Mouse (Mus musculus) lung, embryonic 14.5 days (tissue): ENCODE data around the gene Cyp4x1. TPM values are rescaled to one million over a fixed set of nuclear protein-coding genes. Genes with fewer than 3 reads are reported as not detected.

Source experiments
- ATAC-seq: fragments of 200-750 bp; cut with Nextera tagmentation; 2 replicates; pipeline ENCODE4 v1.8.0; 2017; ENCODE audit warnings: mild to moderate bottlenecking, moderate TSS enrichment, moderate library complexity; ENCODE audit not compliant: insufficient read depth
- DNase-seq: peaks from one replicate; pipeline ENCODE4 v3.0.0-alpha.2; 2015
- H3K27ac ChIP-seq: fragments of 300-500 bp; sonication (generic); 2 replicates; pipeline ENCODE4 v1.5.1; 2014; ENCODE audit warnings: low read depth, mild to moderate bottlenecking, moderate library complexity
- H3K27me3 ChIP-seq: fragments of 300-500 bp; sonication (generic); 2 replicates; pipeline ENCODE4 v1.6.1; 2014; ENCODE audit warnings: low read length, control low read depth; ENCODE audit not compliant: insufficient read depth
- H3K36me3 ChIP-seq: fragments of 300-500 bp; sonication (generic); 2 replicates; pipeline ENCODE4 v1.6.1; 2014; ENCODE audit warnings: control low read depth; ENCODE audit not compliant: insufficient read depth
- H3K4me1 ChIP-seq: fragments of 300-500 bp; sonication (generic); 2 replicates; pipeline ENCODE4 v1.6.1; 2014; ENCODE audit warnings: antibody characterized with exemption, control low read depth; ENCODE audit not compliant: insufficient read depth
- H3K4me2 ChIP-seq: fragments of 300-500 bp; sonication (generic); 2 replicates; pipeline ENCODE4 v1.6.1; 2014; ENCODE audit warnings: mild to moderate bottlenecking
- H3K4me3 ChIP-seq: fragments of 300-500 bp; sonication (generic); 2 replicates; pipeline ENCODE4 v1.5.1; 2014; ENCODE audit warnings: low read depth, low read length
- H3K9ac ChIP-seq: fragments of 300-500 bp; sonication (generic); 2 replicates; pipeline ENCODE4 v1.6.1; 2014
- H3K9me3 ChIP-seq: fragments of 300-500 bp; sonication (generic); 2 replicates; pipeline ENCODE4 v1.6.1; 2016; ENCODE audit warnings: low read depth, low read length, control low read depth
- CTCF ChIP-seq: IDR thresholded peaks from 2 replicates; pipeline ENCODE4 v1.5.1; 2016; ENCODE audit warnings: antibody characterized with exemption, low read depth
- WGBS: fragments of 180-500 bp; shearing (Covaris S2); extraction: QIAGEN DNeasy Blood & Tissue Kit; methylation state at CpG from one replicate; pipeline ENCODE4 v1.1.7; 2014; 5-methylcytosine and 5-hydroxymethylcytosine counted together
- polyA plus RNA-seq: library from polyadenylated mRNA; unstranded; fragments of >200 nt; fragmentation: Nextera tagmentation; extraction: Ambion mirVana; gene quantifications from 2 replicates; pipeline ENCODE4 v1.2.1, GENCODE M21; 2014

Cyp4x1 gene
- polyA plus RNA-seq, 1 experiment from 2014 or later, result 0.04 TPM

- Histone ChIP-seq H3K4me1 (peaks cover 3% of the 10 kb centered on the region), H3K4me2 (peak overlapping the region; percentile 21; the same call in 1 of the 2 replicates), H3K4me3 (no peak overlapping the region), H3K27ac (no peak overlapping the region), H3K9ac (no peak overlapping the region), H3K36me3 (no peaks in the 10 kb centered on the region), H3K27me3 (no peaks in the 10 kb centered on the region), H3K9me3 (no peaks in the 10 kb centered on the region)
- WGBS, result 26% methylated on average over 6 of the region's 6 CpGs
- TF ChIP-seq CTCF, result peak; percentile 97
- peak; percentile 68; the same call in 1 of the 2 replicates for ATAC-seq
- DNase-seq, result peak; percentile 88
These were observed 32.4 kb downstream of the Cyp4x1 start for GRCm38 (mm10) chr4:115101682-115102081.

- Histone ChIP-seq H3K4me1 (peaks cover 6% of the 10 kb centered on the region), H3K9ac (no peak overlapping the region), H3K4me3 (peak overlapping the region; percentile 8; the same call in 1 of the 2 replicates), H3K9me3 (no peaks in the 10 kb centered on the region), H3K4me2 (peak overlapping the region; percentile 75), H3K36me3 (no peaks in the 10 kb centered on the region), H3K27ac (no peak overlapping the region), H3K27me3 (peaks cover 12% of the 10 kb centered on the region; the same call in 1 of the 2 replicates)
- DNase-seq (peak; percentile 73), ATAC-seq (no peak)
- under 1% methylated on average over 6 of the region's 6 CpGs for WGBS
- TF ChIP-seq CTCF, result peak; percentile 66
These were observed 37.0 kb downstream of the Cyp4x1 start for GRCm38 (mm10) chr4:115097146-115097496.

- Histone ChIP-seq H3K4me2 (peak overlapping the region; percentile 75), H3K27me3 (peaks cover 12% of the 10 kb centered on the region; the same call in 1 of the 2 replicates), H3K27ac (peak overlapping the region; percentile 73), H3K36me3 (no peaks in the 10 kb centered on the region), H3K9me3 (no peaks in the 10 kb centered on the region), H3K4me1 (peaks cover 6% of the 10 kb centered on the region), H3K9ac (no peak overlapping the region), H3K4me3 (peak overlapping the region; percentile 32)
- DNase-seq, result peak; percentile 19
- no peak for TF ChIP-seq CTCF
- 7% methylated on average over 11 of the region's 11 CpGs for WGBS
- ATAC-seq, result peak; percentile 32; the same call in 1 of the 2 replicates
These were observed 37.5 kb downstream of the Cyp4x1 start for GRCm38 (mm10) chr4:115096435-115097145.

- no peak for TF ChIP-seq CTCF
- peak; percentile 60 for DNase-seq
- peak overlapping the region; percentile 75 for H3K4me2 ChIP-seq
- H3K9me3 ChIP-seq, result no peaks in the 10 kb centered on the region
- peaks cover 6% of the 10 kb centered on the region for H3K4me1 ChIP-seq
- WGBS, result under 1% methylated on average over 28 of the region's 31 CpGs
- H3K27ac ChIP-seq, result peak overlapping the region; percentile 73
- peak; percentile 78 for ATAC-seq
- H3K27me3 ChIP-seq, result peaks cover 12% of the 10 kb centered on the region; the same call in 1 of the 2 replicates
- peak overlapping the region; percentile 42; the same call in 1 of the 2 replicates for H3K9ac ChIP-seq
- H3K36me3 ChIP-seq, result no peaks in the 10 kb centered on the region
- peak overlapping the region; percentile 32 for H3K4me3 ChIP-seq
These were observed 38.2 kb downstream of the Cyp4x1 start for GRCm38 (mm10) chr4:115095671-115096434.

GRCm38 (mm10) chr4:115094056-115094455 is 40.0 kb downstream of the Cyp4x1 start:
- Histone ChIP-seq H3K27me3 (peaks cover 12% of the 10 kb centered on the region; the same call in 1 of the 2 replicates), H3K4me1 (peaks cover 6% of the 10 kb centered on the region), H3K27ac (no peak overlapping the region), H3K9me3 (no peaks in the 10 kb centered on the region), H3K9ac (no peak overlapping the region), H3K36me3 (no peaks in the 10 kb centered on the region), H3K4me2 (no peak overlapping the region), H3K4me3 (no peak overlapping the region)
- TF ChIP-seq CTCF, result no peak
- DNase-seq (no peak), ATAC-seq (no peak)
- WGBS, result 65% methylated on average over 2 of the region's 2 CpGs

GRCm38 (mm10) chr4:115093331-115093864 is 40.7 kb downstream of the Cyp4x1 start:
- Histone ChIP-seq H3K27ac (no peak overlapping the region), H3K27me3 (peaks cover 12% of the 10 kb centered on the region; the same call in 1 of the 2 replicates), H3K4me1 (peaks cover 8% of the 10 kb centered on the region), H3K9ac (no peak overlapping the region), H3K36me3 (no peaks in the 10 kb centered on the region), H3K4me2 (no peak overlapping the region), H3K9me3 (no peaks in the 10 kb centered on the region), H3K4me3 (no peak overlapping the region)
- DNase-seq (no peak), ATAC-seq (no peak)
- WGBS, result 83% methylated on average over 4 of the region's 4 CpGs
- no peak for TF ChIP-seq CTCF

- H3K27me3 ChIP-seq, result peaks cover 12% of the 10 kb centered on the region; the same call in 1 of the 2 replicates
- TF ChIP-seq CTCF, result no peak
- peaks cover 6% of the 10 kb centered on the region for H3K4me1 ChIP-seq
- H3K4me2 ChIP-seq, result no peak overlapping the region
- ATAC-seq (no peak), DNase-seq (no peak)
- 74% methylated on average over 3 of the region's 3 CpGs for WGBS
- no peak overlapping the region for H3K4me3 ChIP-seq
- H3K27ac ChIP-seq, result no peak overlapping the region
- no peaks in the 10 kb centered on the region for H3K36me3 ChIP-seq
- no peak overlapping the region for H3K9ac ChIP-seq
- H3K9me3 ChIP-seq, result no peaks in the 10 kb centered on the region
These were observed 42.3 kb downstream of the Cyp4x1 start for GRCm38 (mm10) chr4:115091806-115092205.
